Mouse (Mus musculus): ENCODE measurements around the gene Cdc42se2.

Cdc42se2 gene

DNA sequence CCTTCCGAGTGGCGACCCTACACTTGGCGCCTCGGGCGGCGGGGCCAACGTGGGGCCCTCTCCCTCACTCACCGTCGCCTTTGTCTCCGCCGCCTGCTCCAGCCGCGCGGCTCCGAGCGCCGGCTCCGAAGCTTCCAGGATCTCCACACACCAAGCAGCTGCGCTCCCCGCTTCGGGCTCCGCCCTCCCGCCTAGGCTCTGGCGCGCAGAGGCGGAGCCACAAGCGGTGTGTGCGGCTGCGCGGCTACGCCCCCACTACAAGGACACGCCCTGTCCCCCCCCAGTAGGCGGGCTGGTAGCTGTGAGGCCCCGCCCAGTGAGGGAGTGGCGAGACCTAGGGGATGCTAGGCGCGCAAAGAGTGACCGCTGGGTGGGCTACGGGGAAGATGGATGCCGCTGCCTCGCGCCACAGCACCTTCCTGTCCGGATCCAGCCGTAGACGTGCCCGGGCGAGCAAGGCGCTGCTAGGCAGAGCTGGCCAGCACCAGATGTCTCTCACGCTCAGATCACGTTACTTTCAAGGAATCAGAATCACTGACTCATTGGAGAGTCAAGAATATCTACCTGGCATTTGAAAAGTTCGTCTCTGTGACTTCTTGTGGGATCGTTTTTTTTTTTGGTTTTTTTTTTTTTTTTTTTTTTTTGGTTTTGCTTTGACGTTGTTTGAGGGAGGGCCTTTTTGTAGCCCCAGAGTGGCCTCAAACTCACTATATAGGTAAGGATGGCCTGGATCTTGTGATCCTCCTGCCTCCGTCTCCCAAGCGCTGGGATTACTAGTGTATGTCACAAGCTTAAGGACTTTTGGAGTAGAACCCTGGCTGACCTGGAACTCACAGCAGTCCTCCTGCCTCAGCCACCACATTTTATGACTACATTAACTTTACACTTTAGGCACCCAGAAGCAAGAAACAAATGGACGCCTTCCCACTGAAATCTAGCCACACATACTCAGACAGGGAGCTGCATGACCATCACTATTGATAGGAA is at the start of gene Cdc42se2:
Gene Cdc42se2, minus strand, starts transcription at position 188 of the 987 bp plus-strand sequence.
- peak; percentile 37 for DNase-seq (ENCODE audit: extremely low read depth, low read depth, low spot score)

DNA sequence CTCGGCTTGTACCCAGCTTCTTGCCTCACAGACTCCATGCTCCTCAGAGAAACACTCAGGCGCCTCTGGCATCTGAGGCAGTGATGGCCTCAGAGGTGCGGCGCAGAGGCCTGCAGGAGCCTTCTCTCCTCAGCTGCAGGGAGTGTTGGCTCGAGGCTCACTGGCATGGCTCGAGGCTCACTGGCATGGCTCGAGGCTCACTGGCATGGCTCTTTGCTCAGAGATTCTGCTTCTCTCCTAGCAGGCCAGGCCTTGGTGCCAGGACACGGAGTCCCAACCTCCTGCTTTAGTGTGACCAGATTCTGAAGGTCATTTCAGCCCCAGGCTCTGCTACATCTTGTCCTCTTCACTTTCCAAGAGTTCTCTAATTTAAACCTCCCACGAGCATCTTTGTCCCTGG is 48.6 kb upstream of the Cdc42se2 start:
- DNase-seq (ENCODE audit: extremely low read depth, low read depth, low spot score): no peak

DNA sequence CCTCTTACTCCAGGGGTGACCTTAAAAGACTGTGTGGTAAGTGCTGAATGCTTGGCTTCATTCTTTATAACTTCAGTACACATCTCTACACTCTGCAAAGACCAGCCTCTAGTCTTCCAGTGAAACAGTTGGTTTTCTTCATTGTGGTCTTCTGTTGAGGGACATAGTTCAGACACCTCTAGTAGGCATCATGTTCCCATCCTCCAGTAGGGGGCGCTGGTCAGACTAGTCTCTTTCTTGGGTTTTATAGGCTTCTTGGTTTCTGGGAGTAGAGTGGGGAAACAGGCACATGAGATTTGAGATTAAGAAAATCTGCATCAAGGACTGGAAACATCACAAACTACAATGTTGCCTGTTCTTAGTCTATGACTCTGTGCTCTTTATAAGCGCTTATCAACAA is 47.1 kb upstream of the Cdc42se2 start:
- no peak for DNase-seq (ENCODE audit: extremely low read depth, low read depth, low spot score)

DNA sequence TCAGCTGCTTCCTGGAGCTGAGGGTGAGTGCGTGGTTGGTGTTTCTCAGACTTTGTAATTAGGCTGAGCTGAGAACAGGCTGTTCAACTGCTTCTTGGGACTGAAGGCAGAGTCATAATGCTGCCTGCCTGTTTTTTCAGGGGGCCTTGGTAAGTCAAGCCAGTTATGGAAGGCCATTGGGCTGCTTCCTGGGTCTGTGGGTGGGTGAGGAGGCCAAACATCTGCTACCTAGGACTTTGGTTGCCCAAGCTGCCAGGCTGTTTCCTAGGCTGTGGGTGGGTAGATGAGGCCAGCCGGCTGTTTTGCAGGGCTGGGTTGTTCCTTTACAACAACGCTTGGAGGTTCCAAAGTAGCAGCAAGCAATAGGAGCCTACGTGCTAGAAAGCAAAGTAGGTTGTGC is 46.4 kb upstream of the Cdc42se2 start:
- DNase-seq (ENCODE audit: extremely low read depth, low read depth, low spot score): no peak

DNA sequence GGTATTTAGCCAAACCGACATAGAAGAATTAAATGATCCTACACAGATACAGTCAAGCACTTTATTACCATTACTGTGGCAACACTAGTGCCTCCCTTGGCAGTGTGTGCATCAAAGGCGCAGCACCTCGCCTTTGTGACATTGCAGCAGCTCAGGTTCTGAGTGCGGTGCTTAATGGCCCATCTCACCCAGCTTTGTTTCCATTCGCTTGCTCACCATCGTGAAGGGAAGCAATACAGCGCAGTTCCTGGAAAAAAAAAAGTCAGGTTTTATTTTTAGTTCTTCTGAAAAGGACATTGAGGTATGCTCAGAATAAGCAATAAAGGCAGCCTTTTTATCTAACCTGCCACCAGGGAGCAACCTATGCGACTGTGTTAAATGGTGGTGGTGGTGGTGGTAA is 39.3 kb upstream of the Cdc42se2 start:
- no peak for DNase-seq (ENCODE audit: extremely low read depth, low read depth, low spot score)

DNA sequence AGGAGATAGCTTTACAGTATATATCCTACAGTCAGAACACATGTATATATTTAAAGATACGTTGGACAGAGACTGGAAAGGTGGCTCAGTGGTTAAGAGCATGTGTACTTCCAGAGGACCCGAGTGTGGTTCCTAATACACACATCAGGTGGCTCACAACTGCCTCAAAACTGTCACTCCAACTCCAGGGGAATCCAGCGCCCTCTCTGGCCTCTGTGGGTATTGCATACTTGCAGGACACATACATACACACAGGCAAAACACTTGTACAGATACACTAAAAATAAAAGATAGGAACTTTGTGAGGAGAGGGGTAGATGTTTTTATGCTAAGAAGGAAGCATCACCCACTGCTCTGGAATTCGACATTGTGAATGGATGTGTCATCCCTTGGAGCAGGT is 38.3 kb upstream of the Cdc42se2 start:
- no peak for DNase-seq (ENCODE audit: extremely low read depth, low read depth, low spot score)

DNA sequence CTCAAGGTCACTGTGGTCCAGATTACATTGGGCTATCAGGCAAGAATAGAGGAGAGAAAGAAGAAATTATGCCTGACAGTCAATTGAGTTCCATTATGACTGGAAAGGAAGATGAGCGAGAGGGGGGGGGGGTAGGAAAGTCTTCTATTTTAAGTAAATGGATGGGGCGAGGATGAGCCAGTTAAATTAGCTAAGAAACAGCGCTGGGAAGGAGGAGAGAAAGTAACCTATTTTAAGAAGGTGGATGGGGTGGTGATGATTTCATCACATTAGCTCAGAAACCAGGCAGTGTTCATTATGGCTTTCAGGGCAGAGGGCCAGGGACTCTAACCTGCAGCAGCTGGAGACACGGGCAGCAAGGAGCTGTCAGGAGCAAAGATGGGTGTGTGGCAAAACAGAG is 36.0 kb upstream of the Cdc42se2 start:
- DNase-seq (ENCODE audit: extremely low read depth, low read depth, low spot score): no peak

DNA sequence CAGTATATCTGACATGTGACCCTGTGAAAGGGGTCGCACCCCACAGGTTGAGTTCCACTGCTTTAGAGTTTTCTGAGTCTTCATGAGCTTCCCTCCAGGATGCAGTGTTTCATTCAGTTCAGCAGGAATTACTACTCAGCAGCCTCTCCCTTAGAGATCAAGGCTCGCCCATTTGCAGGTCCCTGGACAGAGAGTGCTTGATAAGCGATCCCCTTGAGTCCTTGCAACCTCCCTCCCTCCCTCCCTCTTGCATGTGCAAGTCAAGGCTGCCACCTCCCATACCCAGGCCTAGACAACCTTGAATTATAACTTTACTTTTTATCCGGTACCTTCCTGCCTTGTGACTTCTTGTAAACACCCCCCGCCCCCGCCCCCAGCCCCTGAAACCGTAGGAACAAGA is 32.0 kb upstream of the Cdc42se2 start:
- no peak for DNase-seq (ENCODE audit: extremely low read depth, low read depth, low spot score)

DNA sequence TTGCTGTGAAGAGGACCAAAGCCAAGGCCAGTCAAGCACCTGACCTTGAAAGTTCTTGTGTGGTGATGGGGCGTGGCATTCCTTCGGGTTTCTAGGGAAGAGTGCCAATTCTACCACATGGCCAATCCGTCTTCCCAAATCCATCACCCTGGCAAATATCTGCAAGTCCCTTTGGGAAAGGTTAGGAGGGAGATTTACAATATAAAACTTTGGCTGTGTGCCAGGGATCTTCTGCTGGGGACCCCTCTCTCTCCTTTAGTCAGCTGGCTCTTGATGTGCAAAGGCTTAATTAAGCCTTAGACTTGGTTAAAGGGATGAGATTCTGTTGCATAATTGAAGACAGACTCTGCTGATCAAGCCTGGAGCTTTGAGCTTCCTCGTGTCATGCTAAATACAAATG is 30.0 kb upstream of the Cdc42se2 start:
- DNase-seq (ENCODE audit: extremely low read depth, low read depth, low spot score): no peak

DNA sequence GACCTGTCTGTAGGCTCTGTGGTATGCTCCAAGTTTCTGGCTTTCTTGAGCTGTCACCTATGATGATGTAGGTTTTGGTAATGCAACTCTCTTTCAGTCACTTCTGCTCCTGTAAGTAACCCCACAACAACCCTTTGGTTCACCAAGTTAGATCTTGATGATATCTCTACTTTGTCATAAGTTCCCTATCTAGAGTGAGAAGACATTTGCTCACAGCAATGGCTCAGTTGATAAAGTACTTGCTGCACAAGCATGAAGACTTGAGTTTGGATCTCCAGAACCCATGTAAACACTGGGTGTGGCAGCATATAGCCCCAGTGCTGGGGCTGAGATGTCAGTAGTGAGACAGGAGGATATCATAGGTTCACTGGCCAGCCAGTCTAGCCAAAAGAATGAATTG is 28.2 kb upstream of the Cdc42se2 start:
- no peak for DNase-seq (ENCODE audit: extremely low read depth, low read depth, low spot score)

DNA sequence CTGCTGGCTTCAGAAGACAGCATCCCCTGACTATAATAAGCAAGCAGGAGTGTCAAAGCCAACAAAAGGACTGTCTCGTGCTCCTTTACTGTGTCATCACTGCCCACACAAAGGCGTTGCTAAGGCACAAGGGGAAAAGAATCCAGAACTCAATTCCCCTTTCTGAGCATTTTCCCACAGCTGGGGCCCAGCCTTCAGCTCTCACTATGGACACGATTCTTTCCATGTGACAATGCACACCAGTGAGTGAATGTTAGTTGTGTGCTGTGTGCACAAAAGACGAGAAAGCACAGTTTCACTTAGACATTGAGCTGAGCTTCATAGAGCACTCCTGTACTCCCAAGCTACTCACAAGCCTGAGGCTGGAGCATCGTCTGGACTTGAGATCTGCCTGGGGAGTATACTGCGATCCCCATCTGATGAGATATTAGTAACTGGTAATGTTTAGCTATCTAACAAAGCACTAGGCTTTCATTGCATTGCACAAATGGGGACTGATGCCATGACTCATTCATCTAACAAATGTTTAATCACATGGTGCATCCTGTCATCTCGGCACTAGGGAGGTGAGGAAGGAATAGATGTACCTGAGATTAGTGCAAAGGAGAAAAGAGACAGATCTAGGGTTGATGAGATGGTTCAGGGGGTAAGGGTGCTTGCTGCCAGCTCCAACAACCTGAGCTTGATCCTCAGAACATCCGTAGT is 25.5 kb upstream of the Cdc42se2 start:
- no peak for DNase-seq (ENCODE audit: extremely low read depth, low read depth, low spot score)

DNA sequence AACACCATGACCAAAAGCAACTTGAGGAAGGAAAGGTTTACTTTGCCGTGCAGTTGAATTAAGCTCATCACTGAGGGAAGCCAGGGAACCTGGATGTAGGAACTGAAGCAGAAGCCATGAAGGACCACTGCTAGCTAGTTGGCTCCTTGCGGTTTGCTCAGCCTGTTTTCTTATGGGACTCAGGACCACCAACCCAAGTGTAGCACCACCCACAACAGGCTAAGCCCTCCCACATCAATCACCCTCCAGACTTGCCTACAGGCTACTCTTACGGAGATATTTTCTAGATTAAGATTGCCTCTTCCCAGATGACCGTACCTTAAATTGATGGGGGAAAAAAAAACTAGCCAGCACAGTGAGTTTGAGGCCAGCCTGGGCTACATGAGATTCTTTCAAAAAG is 24.8 kb upstream of the Cdc42se2 start:
- no peak for DNase-seq (ENCODE audit: extremely low read depth, low read depth, low spot score)

DNA sequence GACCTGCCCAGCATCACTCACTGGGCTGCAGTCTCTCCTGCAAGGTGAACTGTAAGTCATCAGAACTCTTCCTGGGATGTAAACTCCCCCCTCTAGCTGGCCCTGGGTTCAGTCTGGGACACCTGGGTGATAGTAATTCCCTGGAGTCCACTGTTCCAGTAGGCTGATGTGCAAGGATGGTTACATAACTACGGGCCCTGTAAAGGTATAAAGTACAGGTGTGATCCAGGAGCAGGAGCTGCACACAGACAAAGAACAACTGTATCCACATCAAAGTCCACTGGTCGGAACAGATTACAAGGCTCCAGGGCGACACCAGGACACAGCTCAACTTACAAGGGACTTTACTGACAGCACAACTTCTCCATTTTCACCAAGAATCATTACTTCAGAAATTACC is 23.6 kb upstream of the Cdc42se2 start:
- DNase-seq (ENCODE audit: extremely low read depth, low read depth, low spot score): no peak

DNA sequence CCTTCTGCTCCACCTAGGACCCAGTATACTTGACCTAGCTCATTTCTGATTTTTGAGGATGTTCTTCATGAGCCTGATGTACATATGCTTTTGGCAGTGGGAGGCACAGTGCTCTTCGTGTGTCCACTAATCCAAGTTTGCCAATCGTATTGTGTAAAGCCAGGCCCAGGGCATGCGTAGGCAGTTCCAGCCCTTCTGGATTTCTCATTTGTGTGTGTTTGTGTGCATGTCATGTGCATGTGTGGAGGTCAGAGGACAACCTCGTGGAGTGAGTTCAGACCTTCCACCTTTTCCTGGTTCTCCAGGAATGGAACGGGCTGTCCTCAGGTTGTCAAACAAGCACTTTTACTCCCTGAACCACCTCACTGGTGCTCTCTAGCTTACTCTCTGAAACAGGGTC is 22.1 kb upstream of the Cdc42se2 start:
- peak; percentile 47 for DNase-seq (ENCODE audit: extremely low read depth, low read depth, low spot score)

DNA sequence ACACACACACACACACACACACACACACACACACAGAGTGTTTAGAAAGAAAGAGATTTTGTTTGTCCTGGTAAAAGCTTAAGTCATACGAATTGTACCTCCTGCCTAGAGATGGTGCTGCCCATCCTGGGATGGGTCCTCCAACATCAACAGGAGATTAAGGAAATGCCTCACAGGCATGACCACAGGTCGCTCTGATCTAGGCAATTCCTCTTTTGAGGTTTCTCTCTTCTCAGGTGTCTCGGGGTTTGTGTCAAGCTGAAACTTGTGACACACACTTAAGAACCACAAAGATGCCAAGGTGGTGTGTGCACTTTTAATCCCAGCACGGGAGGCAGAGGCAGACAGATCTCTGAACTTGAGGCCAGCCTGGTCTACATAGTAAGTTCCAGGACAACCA is 20.7 kb upstream of the Cdc42se2 start:
- DNase-seq (ENCODE audit: extremely low read depth, low read depth, low spot score): no peak

DNA sequence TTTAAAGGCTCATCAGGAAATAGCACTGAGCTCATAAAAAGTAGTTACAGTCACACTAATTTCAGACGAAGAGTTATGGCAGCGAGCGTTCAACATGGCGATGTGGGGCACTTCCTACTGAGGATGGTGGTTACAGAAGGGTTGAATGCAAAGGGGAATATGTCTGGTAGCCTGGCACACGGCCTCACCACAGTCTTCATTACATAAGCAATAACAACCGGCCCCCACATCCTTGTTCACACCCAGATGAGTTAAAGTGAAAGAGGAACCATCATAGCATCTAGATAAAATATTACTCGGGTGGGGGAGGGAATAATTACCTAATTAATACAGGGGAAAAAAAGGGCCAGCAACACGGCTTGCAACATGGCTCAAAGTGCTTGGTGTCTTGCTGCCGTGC is 20.2 kb upstream of the Cdc42se2 start:
- DNase-seq (ENCODE audit: extremely low read depth, low read depth, low spot score): no peak

DNA sequence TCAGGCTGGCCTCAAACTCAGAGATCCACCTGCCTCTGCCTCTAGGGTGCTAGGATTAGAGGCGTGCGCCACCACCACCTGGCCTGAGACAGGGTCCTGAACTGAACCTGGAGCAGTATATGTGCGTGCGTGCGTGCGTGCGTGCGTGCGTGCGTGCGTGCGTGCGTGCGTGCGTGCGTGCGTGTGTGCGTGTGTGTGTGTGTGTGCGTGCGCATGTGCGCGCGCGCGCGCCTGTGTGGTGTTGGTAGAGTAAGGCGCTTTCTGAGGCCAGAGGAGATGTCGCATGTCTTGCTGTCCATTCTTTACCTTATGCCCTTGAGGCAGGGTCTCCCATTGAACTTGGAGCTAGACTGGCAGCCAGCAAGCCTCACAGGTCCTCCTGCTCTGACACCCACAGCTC is 19.4 kb upstream of the Cdc42se2 start:
- no peak for DNase-seq (ENCODE audit: extremely low read depth, low read depth, low spot score)

DNA sequence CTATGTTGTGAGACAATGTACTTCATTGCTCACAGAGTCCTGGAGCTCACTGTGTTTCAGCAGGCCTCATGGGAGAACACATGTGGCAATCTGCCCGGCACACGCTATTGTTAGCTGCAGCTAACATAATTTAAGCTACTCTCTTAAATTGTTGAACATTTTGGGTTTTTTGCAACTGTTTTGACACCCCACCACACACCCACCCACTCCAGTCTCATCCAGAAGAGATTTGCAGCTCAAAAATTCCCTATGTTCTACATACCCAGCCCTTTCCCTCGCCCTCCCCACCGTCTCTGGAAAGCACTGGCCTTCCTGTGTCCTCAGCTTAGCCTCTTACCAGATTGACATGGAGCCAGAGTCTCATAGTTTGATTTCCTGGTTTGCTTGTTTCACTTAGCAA is 17.7 kb upstream of the Cdc42se2 start:
- DNase-seq (ENCODE audit: extremely low read depth, low read depth, low spot score): no peak

DNA sequence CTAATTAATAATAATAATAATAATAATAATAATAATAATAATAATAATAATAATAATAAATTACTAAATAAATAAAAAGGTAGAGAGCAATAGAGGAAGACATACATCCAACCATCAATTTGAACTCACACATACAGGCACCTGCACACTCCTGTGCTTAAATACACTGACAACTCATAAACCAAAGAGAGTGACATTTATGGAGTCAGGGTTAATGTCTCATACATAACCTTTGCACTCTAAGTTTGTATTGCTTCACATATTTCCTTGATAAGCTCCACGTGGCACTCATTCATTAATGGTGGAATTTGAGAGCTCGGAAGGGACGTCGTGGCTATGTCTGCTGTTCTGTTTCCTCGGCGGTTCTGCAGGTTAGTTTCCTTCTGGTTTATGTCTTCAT is 15.1 kb upstream of the Cdc42se2 start:
- DNase-seq (ENCODE audit: extremely low read depth, low read depth, low spot score): no peak

DNA sequence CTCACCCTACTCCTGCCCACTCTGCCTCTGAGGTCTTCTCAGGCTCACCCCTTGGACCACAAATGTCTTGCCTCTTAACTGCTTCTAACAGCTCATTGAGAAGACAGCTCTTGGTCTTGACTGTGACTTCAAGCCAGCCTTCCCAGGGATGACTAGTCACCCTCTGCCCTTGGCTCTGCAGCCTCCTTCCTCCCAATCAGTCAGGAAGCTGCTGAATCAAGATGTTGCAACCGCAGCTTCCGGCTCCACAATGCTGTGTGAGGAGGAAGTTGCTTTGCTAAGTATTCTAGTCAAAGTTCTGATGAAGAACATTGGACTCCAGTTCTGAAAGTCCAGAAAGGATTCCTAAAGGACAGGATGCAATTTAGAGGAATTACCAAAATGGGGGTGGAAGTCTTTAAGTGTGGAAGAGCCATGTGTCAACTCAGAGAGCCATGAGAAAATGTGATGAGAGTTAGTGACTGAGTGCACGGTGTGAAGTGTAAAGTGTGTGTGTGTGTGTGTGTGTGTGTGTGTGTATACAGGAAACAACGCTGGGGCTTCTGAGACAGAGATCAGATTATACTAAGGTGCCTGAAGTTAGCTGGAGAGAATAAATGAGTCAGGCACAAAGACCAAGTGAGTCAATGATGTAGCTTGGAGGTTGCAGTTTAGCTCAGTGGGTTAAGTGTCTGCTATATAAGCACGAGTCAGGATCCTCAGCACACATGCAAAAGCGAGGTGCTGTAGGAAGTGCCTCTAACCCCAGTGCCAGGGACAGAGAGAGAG is 14.5 kb upstream of the Cdc42se2 start:
- DNase-seq (ENCODE audit: extremely low read depth, low read depth, low spot score): no peak

DNA sequence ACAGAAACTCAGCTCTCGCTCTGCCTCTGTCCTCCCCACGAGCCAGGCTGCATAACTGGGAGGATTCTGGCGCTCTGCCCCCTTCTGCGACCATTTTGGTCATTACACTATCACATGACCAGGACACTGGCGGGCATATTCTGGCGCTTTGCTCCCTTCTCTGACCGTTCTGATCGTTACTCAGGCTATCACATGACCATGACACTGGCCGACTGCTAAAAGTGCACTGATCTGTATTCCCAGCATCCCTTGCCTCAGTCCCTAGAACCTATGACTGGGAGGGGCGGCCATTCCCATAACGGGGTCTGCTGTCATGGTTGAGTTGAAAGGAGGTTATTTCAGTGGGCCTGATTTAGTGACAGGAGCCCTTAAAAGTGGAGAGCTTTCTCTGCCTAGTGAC is 9.1 kb upstream of the Cdc42se2 start:
- DNase-seq (ENCODE audit: extremely low read depth, low read depth, low spot score): no peak

DNA sequence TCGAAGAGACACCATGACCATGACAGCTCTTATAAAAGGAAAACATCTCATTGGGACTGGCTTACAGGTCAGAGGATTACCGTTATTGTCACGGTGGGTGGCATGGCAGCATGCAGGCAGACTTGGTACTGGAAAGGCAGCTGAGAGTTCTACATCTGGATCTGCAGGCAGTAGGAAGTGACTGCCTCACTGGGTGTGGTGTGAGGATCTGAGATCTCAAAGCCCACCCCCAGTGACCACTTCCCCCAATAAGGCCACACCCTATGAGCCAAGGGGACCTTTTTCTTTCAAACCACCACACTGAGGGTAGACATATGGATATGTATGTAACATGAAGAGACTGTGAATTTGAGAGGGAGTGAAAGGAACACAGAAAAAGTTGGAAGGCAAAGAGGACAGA is 7.2 kb upstream of the Cdc42se2 start:
- DNase-seq (ENCODE audit: extremely low read depth, low read depth, low spot score): no peak

Data from fat pad, adult 2 months (tissue).